In genomic region chr14:100222260-100222659, GRCm38 (mm10) we compare ENCODE assay signal across 19 mouse cellular contexts.
DNase-seq lines count a peak whose midpoint lies in the region; ATAC-seq lines count a peak whose summit lies in the region.
"Had no signal": no experiment of that assay in that cellular context is flagged by ENCODE, and none has a peak within 500 bp of the region (broad histone marks: within the 10 kb centered on the region; RNA-seq: fewer than 3 reads in every experiment).

No protein-coding gene starts in this region.

- H3K27ac ChIP-seq in liver, embryonic 13.5 days, result no peak overlapping the region
- H3K27ac ChIP-seq in liver, embryonic 11.5 days (ENCODE audit: low read depth, low read length), result no peak overlapping the region
- H3K27ac ChIP-seq: forebrain, embryonic 10.5 days; forebrain, embryonic 13.5 days; gastrocnemius, adult 2 months; hindbrain, embryonic 12.5 days; hindbrain, embryonic 15.5 days had no signal

- ATAC-seq in liver, embryonic 13.5 days (ENCODE audit: low read depth), result 0 out of 2 replicates have a peak, but pooled peaks have one; percentile 50
- no peak for ATAC-seq in liver, embryonic 11.5 days (replicated peaks; ENCODE audit: low FRiP score)
- ATAC-seq in activated CD4-positive, CD25-positive, alpha-beta regulatory T cell, adult 4 months, result peak; percentile 46
- peak; percentile 63 for ATAC-seq in inflammation-experienced regulatory T-cells, adult 6 months
- no peak for ATAC-seq in frontal cortex, adult (ENCODE audit: low TSS enrichment)
- ATAC-seq: forebrain, embryonic 13.5 days; forebrain, embryonic 16.5 days had no signal

- no peaks in the 10 kb centered on the region for H3K36me3 ChIP-seq in liver, embryonic 13.5 days
- no peaks in the 10 kb centered on the region for H3K36me3 ChIP-seq in liver, embryonic 11.5 days (ENCODE audit: control insufficient read depth, insufficient read depth, low read length)
- H3K36me3 ChIP-seq: forebrain, embryonic 10.5 days; hindbrain, embryonic 12.5 days had no signal

- 51% methylated on average over 4 of the region's 4 CpGs for WGBS in liver, embryonic 13.5 days (ENCODE audit: insufficient replicate concordance)
- WGBS in liver, embryonic 11.5 days, result 66% methylated on average over 4 of the region's 4 CpGs

- peaks cover 9% of the 10 kb centered on the region for H3K4me1 ChIP-seq in liver, embryonic 13.5 days (replicated peaks)
- H3K4me1 ChIP-seq in liver, embryonic 11.5 days (replicated peaks; ENCODE audit: control insufficient read depth, insufficient read depth, low read length), result no peaks in the 10 kb centered on the region

- H3K9me3 ChIP-seq in liver, embryonic 13.5 days (replicated peaks), result no peaks in the 10 kb centered on the region
- H3K9me3 ChIP-seq in liver, embryonic 11.5 days (ENCODE audit: control insufficient read depth, low read length), result no peaks in the 10 kb centered on the region
- H3K9me3 ChIP-seq: forebrain, embryonic 10.5 days; forebrain, embryonic 13.5 days; hindbrain, embryonic 12.5 days; hindbrain, embryonic 15.5 days had no signal

- H3K4me2 ChIP-seq in liver, embryonic 13.5 days, result no peak overlapping the region
- H3K4me2 ChIP-seq in liver, embryonic 11.5 days, result no peak overlapping the region
- H3K4me2 ChIP-seq: forebrain, embryonic 13.5 days; heart, embryonic 11.5 days; hindbrain, embryonic 12.5 days; hindbrain, embryonic 15.5 days had no signal

- no peak overlapping the region for H3K9ac ChIP-seq in liver, embryonic 13.5 days
- no peak overlapping the region for H3K9ac ChIP-seq in liver, embryonic 11.5 days (ENCODE audit: low read depth, low read length)
- H3K9ac ChIP-seq: forebrain, embryonic 13.5 days; hindbrain, embryonic 12.5 days; hindbrain, embryonic 15.5 days had no signal

- H3K4me3 ChIP-seq in liver, embryonic 13.5 days (replicated peaks), result no peak overlapping the region
- H3K4me3 ChIP-seq in liver, embryonic 11.5 days (ENCODE audit: low read depth, low read length), result no peak overlapping the region
- H3K4me3 ChIP-seq: forebrain, embryonic 10.5 days; forebrain, embryonic 13.5 days; gastrocnemius, adult 2 months; hindbrain, embryonic 12.5 days; hindbrain, embryonic 15.5 days had no signal

- H3K27me3 ChIP-seq in liver, embryonic 13.5 days, result no peaks in the 10 kb centered on the region
- no peaks in the 10 kb centered on the region for H3K27me3 ChIP-seq in liver, embryonic 11.5 days (replicated peaks; ENCODE audit: control insufficient read depth, insufficient read depth, low read length)
- H3K27me3 ChIP-seq: forebrain, embryonic 13.5 days; hindbrain, embryonic 12.5 days; hindbrain, embryonic 15.5 days had no signal

- no peak for DNase-seq in liver, embryonic 13.5 days
- no peak for DNase-seq in liver, embryonic 11.5 days (ENCODE audit: low spot score)
- no peak for DNase-seq in cerebellum, adult 18-20 months
- DNase-seq: adrenal gland, postnatal 10 days; cerebellum, adult 11 months; cerebellum, adult 8-10 months; cerebellum, postnatal 10 days; gastrocnemius, adult 2 months; gastrocnemius, postnatal 14 days; heart, adult 11 months had no signal

Comparison
In these comparisons a context has a peak if more than half of its experiments do, and no peak if none do; other contexts are left out.
1. ATAC-seq: peak in liver, embryonic 13.5 days (single experiment), activated CD4-positive, CD25-positive, alpha-beta regulatory T cell, adult 4 months (single experiment) and inflammation-experienced regulatory T-cells, adult 6 months (single experiment); none in liver, embryonic 11.5 days (single experiment) and frontal cortex, adult (single experiment).